Mouse (Mus musculus) erythroblast, embryonic 14.5 days (primary cell): Measurements from ENCODE around the gene Bdkrb2. TPM values are rescaled to one million over a fixed set of nuclear protein-coding genes. Genes with fewer than 3 reads are reported as not detected.

Experiments
- H3K27me3 ChIP-seq: 2 replicates; pipeline ENCODE4 v1.6.1; 2012; ENCODE audit warnings: inconsistent platforms; ENCODE audit not compliant: control insufficient read depth
- H3K36me3 ChIP-seq: 2 replicates; pipeline ENCODE4 v1.6.1; 2012; ENCODE audit warnings: mild to moderate bottlenecking, inconsistent platforms; ENCODE audit not compliant: control insufficient read depth
- H3K4me1 ChIP-seq: 2 replicates; pipeline ENCODE4 v1.6.1; 2012; ENCODE audit warnings: inconsistent platforms; ENCODE audit not compliant: control insufficient read depth
- H3K4me3 ChIP-seq: replicated peaks from 2 replicates; pipeline ENCODE3; 2012; ENCODE audit warnings: moderate library complexity, mild to moderate bottlenecking, inconsistent platforms
- H3K9me3 ChIP-seq: 2 replicates; pipeline ENCODE4 v1.6.1; 2012; ENCODE audit warnings: low read length, inconsistent platforms, mixed read lengths; ENCODE audit not compliant: control insufficient read depth
- GATA1 ChIP-seq: IDR thresholded peaks from 2 replicates; pipeline ENCODE4 v1.6.1; 2012; ENCODE audit warnings: low read length, inconsistent platforms, mixed read lengths
- TAL1 ChIP-seq: IDR thresholded peaks from 3 replicates; pipeline ENCODE4 v1.6.1; 2012; ENCODE audit warnings: low read length, inconsistent platforms, mixed read lengths
- polyA plus RNA-seq: library from polyadenylated mRNA; stranded (reverse); fragments of >175 nt; gene quantifications from 2 replicates; pipeline ENCODE4 v1.2.3, GENCODE M21; 2012

Gene Bdkrb2
- not detected in 2 replicates for polyA plus RNA-seq

DNA sequence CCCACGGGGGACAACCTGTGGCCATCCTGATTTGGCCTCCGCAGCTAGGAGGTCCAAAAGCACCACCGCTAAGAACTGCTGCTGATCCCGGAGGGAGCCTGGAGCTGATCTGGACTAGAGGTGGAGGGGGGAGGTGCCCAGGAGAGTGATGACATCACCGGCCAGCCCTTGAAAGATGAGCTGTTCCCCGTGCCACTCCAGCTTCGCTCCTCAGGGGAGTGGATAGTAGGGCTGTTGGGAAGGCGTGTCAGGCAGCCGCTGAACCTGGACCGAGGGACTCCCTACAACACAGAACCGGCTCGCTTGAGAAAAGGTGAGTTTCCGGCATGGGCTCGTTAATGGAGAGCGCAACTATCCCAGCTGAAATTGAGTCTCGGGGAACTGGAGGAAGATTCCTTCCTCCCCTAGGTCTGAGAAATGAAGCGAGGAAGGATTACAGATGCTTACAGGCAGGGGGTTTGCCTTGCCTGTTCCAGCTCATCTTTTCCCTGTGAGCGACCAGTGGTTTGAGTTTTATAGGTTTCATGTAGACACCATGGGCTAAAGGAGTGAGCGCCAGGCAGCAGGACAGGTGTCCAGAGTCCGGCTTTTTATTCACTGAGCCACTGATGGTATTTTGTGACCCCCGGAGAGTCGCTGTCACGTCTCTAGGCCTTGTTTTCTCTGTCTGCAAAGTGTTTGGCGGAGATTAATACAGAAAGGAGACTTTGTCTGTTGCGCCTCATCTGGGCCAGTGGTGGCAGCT is at the start of gene Bdkrb2:
Gene Bdkrb2, plus strand, starts transcription at position 291 of the 745 bp plus-strand sequence.
- no peaks in the 10 kb centered on the region for H3K36me3 ChIP-seq
- H3K4me3 ChIP-seq, result no peak within 1 kb of the TSS
- no peaks in the 10 kb centered on the region for H3K4me1 ChIP-seq
- H3K9me3 ChIP-seq, result 0 out of 2 replicates have a peak, but pooled peaks cover 2% of the 10 kb centered on the region
- H3K27me3 ChIP-seq, result peaks cover 49% of the 10 kb centered on the region
- TF ChIP-seq TAL1, result no peak
- TF ChIP-seq GATA1, result no peak

DNA sequence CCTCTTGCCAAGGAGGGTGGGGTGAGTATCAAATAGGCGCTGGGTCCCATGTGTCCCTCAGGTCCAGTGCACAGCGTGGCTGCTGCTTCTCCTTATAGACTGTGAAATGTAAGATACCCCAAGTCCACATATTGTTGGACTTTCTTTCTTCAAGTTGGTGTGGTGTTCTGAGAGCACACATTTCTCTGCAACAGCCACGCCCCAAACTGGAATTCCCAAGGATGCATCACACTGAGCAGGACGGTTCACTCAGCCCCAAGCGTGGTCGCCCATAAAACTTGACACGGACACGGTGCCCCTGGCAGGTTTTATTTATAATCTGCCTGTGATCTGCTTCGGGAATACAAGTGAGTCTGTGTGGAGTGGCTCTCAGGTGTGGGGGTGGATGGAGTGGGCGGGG is 48.9 kb upstream of the Bdkrb2 start:
- Histone ChIP-seq H3K4me1 (no peaks in the 10 kb centered on the region), H3K27me3 (no peaks in the 10 kb centered on the region), H3K9me3 (no peaks in the 10 kb centered on the region), H3K4me3 (no peak overlapping the region), H3K36me3 (no peaks in the 10 kb centered on the region)
- TF ChIP-seq TAL1, result no peak
- no peak for TF ChIP-seq GATA1

GRCm38 (mm10) chr12:105517026-105517675 is 45.9 kb upstream of the Bdkrb2 start:
- Histone ChIP-seq H3K4me1 (no peaks in the 10 kb centered on the region), H3K4me3 (no peak overlapping the region), H3K27me3 (no peaks in the 10 kb centered on the region), H3K36me3 (no peaks in the 10 kb centered on the region), H3K9me3 (no peaks in the 10 kb centered on the region)
- TF ChIP-seq TAL1 (no peak), GATA1 (no peak)

DNA sequence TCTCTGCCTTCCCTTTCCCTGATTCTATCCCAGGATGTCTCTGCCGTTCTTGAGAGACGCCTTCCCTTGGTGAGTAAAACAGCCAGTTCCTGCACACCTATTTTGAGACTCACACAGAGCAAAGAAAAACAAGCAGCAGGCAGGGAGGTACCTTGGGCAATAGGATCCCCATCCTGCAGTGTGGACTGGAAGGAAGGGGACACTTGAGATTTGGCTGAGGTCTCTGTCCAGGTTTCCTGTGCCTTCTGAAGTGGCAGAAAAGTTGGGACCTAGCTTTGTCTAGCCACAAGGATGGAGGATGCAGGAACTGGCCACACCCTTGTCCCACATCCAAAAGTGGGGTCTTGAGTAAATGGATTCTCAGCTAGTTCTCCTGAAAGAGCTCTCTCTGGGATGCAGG is 43.2 kb upstream of the Bdkrb2 start:
- Histone ChIP-seq H3K27me3 (no peaks in the 10 kb centered on the region), H3K4me3 (no peak overlapping the region), H3K9me3 (peaks cover 5% of the 10 kb centered on the region; the same call in 1 of the 2 replicates), H3K4me1 (no peaks in the 10 kb centered on the region), H3K36me3 (no peaks in the 10 kb centered on the region)
- no peak for TF ChIP-seq GATA1
- TF ChIP-seq TAL1, result no peak

GRCm38 (mm10) chr12:105521170-105521762 is 41.8 kb upstream of the Bdkrb2 start:
- no peaks in the 10 kb centered on the region for H3K36me3 ChIP-seq

DNA sequence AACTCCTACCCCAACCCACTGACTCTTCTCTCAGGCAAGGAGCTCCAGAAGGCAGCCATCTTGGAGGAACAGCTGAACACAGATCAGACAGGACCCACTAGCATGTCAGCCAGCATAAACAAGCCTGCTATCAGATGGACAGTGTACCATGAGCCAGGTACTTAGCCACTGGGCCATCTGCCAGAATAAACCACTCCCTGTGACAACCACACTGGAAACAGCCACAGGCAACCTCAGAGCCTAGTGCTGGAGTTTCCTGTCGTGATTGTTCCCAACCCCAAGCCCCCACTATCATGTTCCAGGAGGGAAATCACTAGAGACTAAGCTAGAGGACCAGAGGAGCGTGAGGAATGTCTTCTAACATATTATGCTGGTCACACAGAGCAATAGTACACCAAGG is 39.3 kb upstream of the Bdkrb2 start:
- Histone ChIP-seq H3K27me3 (no peaks in the 10 kb centered on the region), H3K4me3 (no peak overlapping the region), H3K36me3 (no peaks in the 10 kb centered on the region), H3K9me3 (peaks cover 5% of the 10 kb centered on the region; the same call in 1 of the 2 replicates), H3K4me1 (no peaks in the 10 kb centered on the region)
- no peak for TF ChIP-seq GATA1
- no peak for TF ChIP-seq TAL1

More at GRCm38 (mm10) chr12:105521170-105521762, 41.8 kb upstream of the Bdkrb2 start:
- H3K27me3 ChIP-seq, result no peaks in the 10 kb centered on the region
- TF ChIP-seq TAL1, result no peak
- no peak for TF ChIP-seq GATA1
- peaks cover 5% of the 10 kb centered on the region; the same call in 1 of the 2 replicates for H3K9me3 ChIP-seq
- no peak overlapping the region for H3K4me3 ChIP-seq
- no peaks in the 10 kb centered on the region for H3K4me1 ChIP-seq

DNA sequence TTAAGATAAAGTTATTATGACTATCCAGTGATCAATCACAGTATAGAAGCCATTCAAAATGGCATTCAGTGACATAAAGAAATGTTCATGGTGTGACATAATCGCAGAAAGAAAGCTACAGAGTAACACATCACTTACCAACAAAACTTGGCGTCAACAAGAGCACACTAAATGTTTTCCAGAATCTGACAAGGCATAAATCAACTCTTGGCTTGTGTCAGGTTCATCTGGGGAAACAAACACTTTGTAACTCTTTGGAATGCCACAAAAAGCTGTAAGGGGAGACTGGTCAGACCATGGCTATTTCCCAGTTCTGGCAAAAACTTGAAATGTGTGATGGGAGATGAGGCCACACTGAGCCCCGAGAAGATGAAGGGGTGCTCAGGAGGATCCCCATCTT is 36.8 kb upstream of the Bdkrb2 start:
- TF ChIP-seq TAL1 (no peak), GATA1 (no peak)
- Histone ChIP-seq H3K27me3 (no peaks in the 10 kb centered on the region), H3K4me3 (no peak overlapping the region), H3K4me1 (no peaks in the 10 kb centered on the region), H3K9me3 (peaks cover 5% of the 10 kb centered on the region; the same call in 1 of the 2 replicates), H3K36me3 (no peaks in the 10 kb centered on the region)

DNA sequence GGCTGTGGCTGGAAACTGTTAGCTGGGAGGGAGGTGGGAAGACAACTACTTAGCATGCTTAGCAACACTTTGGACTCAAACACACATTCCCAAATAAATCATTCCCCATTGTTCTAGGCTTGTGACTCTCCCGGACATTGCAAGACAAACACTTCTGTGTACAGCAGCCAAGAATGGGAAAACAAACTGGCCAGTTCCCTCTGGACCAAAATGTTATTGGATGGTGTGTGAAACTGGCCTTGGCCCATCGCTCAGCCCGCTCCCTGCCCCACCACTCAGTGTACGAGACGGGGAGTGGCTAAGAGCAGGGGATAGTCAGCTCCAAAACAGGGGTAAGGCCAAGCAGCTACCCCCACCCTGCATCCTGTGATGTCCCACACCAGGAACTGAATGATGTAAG is 36.2 kb upstream of the Bdkrb2 start:
- Histone ChIP-seq H3K9me3 (peaks cover 5% of the 10 kb centered on the region; the same call in 1 of the 2 replicates), H3K4me1 (no peaks in the 10 kb centered on the region), H3K27me3 (no peaks in the 10 kb centered on the region), H3K36me3 (no peaks in the 10 kb centered on the region), H3K4me3 (no peak overlapping the region)
- TF ChIP-seq TAL1 (no peak), GATA1 (no peak)

GRCm38 (mm10) chr12:105529545-105529944 is 33.5 kb upstream of the Bdkrb2 start:
- Histone ChIP-seq H3K4me3 (no peak overlapping the region), H3K9me3 (no peaks in the 10 kb centered on the region), H3K27me3 (no peaks in the 10 kb centered on the region), H3K36me3 (no peaks in the 10 kb centered on the region), H3K4me1 (no peaks in the 10 kb centered on the region)
- no peak for TF ChIP-seq GATA1
- TF ChIP-seq TAL1, result no peak
